20 mouse cellular contexts compared by ENCODE assay signal in the genomic region with DNA sequence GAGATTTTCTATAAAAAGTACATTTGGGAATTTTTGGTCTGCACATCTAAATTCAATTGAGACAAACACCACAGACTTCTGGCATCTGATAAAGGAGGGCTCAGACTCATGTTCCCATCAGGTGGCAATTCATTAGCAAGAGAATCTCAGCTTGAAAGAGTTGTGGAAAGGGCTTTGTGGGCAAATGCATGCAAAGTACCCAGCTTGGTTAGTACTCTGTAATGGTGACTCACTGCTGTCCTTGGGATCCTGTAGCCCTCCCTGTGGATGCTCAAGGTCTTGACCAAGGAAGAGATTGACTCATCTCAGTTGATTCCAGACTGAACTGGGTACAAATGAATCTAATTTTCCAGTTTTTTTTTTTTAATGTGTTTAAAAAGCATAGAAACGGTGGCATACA. TPM values are rescaled to one million over a fixed set of nuclear protein-coding genes. Genes with fewer than 3 reads are reported as not detected.
"Had no signal": no experiment of that assay in that cellular context is flagged by ENCODE, and none has a peak within 500 bp of the region (broad histone marks: within the 10 kb centered on the region; RNA-seq: fewer than 3 reads in every experiment).

No protein-coding gene starts in this region.

- DNase-seq: kidney, postnatal 10 days; kidney, postnatal 4 days; left cerebral cortex, postnatal 4 days; lung, adult 2 months; lung, postnatal 4 days; midbrain, embryonic 14.5 days; retina, postnatal 1 day; right cerebral cortex, postnatal 25 days; thymus, postnatal 4 days had no signal

- H3K4me3 ChIP-seq: layer of hippocampus, adult 2 months; limb, embryonic 13.5 days; liver, embryonic 15.5 days; midbrain, embryonic 10.5 days; myocyte; neural tube, embryonic 15.5 days had no signal

- H3K27ac ChIP-seq: layer of hippocampus, adult 2 months; limb, embryonic 13.5 days; liver, embryonic 15.5 days; midbrain, embryonic 10.5 days; neural tube, embryonic 15.5 days had no signal

- H3K9me3 ChIP-seq: limb, embryonic 13.5 days; liver, embryonic 15.5 days; midbrain, embryonic 10.5 days; neural tube, embryonic 15.5 days had no signal

- H3K9ac ChIP-seq: limb, embryonic 13.5 days; liver, embryonic 15.5 days; neural tube, embryonic 15.5 days had no signal

- H3K36me3 ChIP-seq: limb, embryonic 13.5 days; liver, embryonic 15.5 days; midbrain, embryonic 10.5 days; neural tube, embryonic 15.5 days had no signal

- H3K4me2 ChIP-seq: limb, embryonic 13.5 days; liver, embryonic 11.5 days; liver, embryonic 15.5 days; neural tube, embryonic 15.5 days had no signal

- H3K27me3 ChIP-seq: limb, embryonic 13.5 days; liver, embryonic 15.5 days; neural tube, embryonic 15.5 days had no signal

- ATAC-seq: lung, postnatal 0 days had no signal

- H3K4me1 ChIP-seq: limb, embryonic 13.5 days; liver, embryonic 15.5 days; midbrain, embryonic 10.5 days; neural tube, embryonic 15.5 days had no signal

RNA-seq across cellular contexts. Expression of a gene that starts 47.6 kb away (rescaled TPM):
- total RNA-seq: layer of hippocampus, adult 2 months; layer of hippocampus, postnatal 10 days; left cerebral cortex, postnatal 4 days had no signal
- polyA plus RNA-seq: liver, embryonic 11.5 days; liver, embryonic 15.5 days; lung, postnatal 0 days; midbrain, embryonic 10.5 days; midbrain, embryonic 14.5 days; myocyte; neural tube, embryonic 11.5 days; neural tube, embryonic 15.5 days; stomach, embryonic 16.5 days had no signal
